Mouse (Mus musculus) lung, adult 18-20 months (tissue): ENCODE measurements around the gene Zbtb45.

Source experiments
- DNase-seq, 2 experiments: peaks; one replicate each; pipeline ENCODE4 v3.0.0; 2022; ENCODE audit warnings: mixed read lengths in 2 of 2

The Zbtb45 gene

DNA sequence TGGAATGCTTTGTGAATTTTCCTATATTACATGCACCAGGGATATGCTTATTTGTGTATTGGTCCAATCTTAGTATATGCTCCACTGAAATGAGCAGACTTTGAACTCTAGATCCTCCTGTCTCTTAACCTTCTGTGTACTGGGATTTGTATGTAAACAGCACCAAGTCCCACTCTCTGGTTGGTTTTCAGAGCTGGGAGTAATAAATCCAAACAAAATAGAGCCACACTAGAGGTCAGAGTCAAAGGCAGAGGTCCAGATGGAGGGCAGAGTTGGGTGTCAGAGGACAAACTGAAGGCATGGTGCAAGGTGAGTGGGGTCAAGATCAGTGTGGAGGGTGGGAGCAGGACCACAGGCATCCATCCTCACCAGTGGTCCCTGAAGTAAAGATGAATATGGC is 14.0 kb downstream of the Zbtb45 start:
- no peak for DNase-seq

- DNase-seq, result no peak
Measured at GRCm38 (mm10) chr7:12993148-12993547, 16.7 kb downstream of the Zbtb45 start.

DNA sequence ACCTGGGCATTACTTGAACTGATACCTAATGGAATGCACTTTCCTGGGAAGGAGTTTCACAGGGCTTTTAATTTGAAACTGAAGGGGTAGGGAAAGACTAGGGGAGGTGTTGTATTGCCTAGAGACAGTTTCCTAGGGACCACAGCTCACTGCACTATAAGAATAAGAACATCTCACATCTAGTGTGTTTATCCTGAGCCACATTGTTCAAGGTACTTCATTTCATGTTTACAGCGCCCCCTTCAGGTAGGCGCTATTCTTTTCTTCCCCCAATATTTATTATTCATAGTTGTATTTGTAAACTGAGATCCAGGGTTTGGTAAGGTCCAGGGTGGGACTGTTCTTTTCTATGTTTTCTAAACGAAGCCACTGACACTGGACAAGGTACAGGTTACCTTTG is 17.6 kb downstream of the Zbtb45 start:
- DNase-seq, result peak in 1 of 2 experiments; percentile 36

DNA sequence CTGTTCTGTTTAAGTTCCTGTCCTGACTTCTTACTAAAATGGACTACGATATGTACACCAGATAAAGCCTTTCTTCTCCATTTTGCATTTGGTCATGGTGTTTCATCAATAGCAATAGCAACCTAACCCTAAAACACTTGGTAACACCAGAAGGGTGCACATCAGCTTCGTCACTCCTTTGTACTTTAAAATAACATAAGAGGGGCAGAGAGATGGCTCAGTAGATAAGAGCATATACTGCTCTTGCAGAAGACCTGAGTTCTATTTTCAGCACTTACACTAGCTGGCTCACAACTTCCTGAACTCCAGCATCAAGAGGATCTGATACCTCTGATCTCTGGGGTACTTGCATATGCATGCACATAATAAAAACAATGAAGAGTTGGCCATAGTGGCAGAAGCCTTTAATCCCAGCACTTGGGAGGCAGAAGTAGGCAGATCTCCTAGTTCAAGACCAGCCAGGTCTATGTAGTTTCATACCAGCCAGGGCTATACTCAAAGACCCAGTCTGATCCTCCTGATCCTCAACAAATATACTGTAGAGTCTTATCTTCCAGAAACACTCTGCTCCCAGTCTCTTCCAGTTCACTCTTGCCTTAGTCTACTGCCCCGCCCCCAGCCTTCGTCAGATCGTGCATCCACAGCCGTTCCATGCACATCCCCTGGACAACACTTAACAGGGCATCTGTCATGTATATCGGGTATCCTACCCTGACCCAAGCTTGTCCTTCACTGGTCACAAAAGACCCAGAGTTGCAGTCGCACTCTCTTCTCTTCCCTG is 22.2 kb downstream of the Zbtb45 start:
- DNase-seq, result no peak

- no peak for DNase-seq
Measured at GRCm38 (mm10) chr7:12986906-12987305, 22.9 kb downstream of the Zbtb45 start.

- no peak for DNase-seq
Measured at GRCm38 (mm10) chr7:12985724-12986123, 24.1 kb downstream of the Zbtb45 start.

- no peak for DNase-seq
Measured at GRCm38 (mm10) chr7:12980291-12980690, 29.5 kb downstream of the Zbtb45 start.

DNA sequence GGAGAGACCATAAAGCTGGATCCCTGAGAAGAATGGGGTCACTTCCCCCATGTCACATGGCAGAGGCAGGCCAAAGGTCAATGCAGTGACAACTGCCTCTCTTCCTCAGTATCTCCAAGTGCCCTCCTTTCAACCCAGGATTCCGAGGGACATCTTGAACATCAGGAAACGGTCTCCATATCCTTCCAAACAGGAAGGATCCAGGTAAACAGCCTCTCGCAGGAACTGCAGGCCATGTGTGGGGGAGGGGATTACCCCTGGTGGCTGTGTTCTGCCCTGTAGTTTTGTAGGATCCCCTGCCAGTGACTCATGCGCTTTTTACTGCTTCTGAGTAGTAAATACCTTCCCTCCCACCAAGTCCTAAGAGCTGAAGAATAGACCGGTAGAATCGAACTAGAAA is 30.1 kb downstream of the Zbtb45 start:
- peak in 1 of 2 experiments; percentile 35 for DNase-seq

DNA sequence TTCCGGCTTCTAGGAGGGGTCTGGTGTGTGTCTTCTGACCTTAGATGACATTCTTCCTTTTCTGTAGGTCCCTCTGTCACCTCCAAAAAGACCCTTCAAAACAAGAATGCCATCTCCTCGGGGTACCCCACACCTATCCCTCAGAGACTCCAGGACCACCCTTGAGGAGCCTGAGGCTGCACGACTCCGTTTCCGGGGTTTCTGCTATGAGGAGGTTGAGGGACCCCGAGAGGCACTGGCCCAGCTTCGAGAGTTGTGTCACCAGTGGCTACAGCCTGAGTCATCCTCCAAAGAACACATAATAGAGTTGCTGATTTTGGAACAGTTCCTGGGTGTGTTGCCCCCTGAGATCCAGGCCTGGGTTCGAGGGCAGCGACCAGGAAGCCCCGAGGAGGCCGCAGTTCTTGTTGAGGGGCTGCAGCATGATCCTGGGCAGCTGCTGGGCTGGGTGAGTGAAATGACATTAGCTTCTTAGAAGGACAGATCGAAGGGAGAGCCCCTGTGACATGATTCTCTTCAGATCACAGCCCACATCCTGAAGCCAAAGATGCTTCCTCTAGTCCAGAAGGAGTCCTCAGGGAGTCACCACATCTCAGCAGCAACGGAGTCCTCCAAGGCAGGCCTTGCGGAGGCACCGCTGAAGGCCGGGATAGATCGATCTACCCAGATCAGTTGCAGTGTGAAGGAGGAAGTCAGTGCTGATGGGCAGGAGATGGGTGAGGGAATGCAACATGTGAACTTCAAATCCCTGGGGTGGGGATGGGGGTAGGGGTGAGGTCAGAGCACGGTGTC is 30.7 kb downstream of the Zbtb45 start:
- DNase-seq, result no peak

DNA sequence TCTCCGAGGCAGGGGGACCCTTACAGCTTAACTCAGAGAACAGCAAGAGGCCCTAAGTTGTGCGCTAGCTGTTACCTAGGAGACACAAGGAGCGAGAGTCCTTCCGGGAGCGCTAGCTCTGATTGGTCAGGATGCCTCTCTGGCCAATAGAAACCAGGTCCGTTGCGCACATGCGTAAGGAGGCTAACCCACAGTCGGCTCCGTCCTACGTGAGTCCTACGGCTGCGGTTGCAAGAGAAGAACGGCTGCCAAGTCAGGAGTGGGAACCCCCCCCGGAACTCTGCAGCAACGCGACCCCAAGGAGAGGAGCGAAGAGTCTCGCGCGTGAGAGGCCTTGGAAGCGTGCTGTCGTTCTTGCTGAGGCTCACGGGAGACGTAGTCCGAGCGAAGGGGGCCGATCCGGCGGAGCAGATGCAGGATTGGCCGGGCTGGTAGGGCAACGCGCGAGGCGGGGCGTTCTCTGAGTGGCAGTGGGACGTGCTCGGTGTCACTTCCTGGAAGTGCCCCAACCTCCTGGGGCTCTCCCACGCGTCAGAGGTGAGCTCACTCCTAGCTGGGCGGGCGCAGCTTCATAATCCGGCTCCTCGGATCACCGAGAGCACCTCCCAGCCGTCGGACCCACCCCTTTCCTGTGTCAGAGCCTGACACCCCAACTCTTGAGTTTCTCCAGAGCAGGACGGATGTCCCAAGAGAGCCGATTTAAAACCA is 32.0 kb downstream of the Zbtb45 start, which contains the start of gene Zfp446:
Gene Zfp446 (plus strand): TSS at position 167 of the 708 bp plus-strand sequence.
- peak; percentile 100 for DNase-seq

- no peak for DNase-seq
Measured at GRCm38 (mm10) chr7:12970906-12971305, 38.9 kb downstream of the Zbtb45 start.

DNA sequence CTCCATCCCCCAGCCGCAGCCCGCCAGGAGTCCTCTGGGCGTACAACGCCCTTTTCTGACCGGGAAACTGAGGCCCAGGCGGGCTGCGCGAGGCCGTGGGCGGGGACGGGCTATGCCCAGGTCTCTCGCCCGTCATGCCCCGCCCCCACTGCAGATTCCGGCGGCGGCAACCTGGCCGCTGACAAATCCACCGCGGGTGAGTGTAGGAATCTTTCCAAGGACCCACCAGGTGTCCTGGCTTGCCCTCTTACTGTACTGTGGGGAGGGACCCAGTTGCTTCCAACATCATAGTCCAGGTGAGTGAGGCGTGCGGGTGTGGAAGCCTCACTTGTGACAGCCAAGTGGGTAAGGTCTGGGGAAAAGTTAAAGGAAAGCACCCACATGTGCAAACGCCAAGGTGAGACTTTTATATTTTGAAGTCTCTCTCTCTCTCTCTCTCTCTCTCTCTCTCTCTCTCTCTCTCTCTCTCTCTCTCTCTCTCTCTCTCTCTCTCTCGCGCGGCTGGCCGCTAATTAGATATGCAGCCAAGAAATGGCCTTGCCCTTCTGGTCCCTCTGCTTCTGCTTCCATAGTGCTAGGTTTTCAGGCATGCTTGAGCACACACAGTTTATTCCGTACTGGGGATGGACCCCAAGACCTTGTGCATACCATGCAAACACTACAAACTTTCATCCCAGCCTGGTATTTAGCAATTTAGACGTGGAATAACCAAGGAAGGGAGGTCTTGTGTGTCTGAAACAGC is 43.6 kb downstream of the Zbtb45 start:
- DNase-seq, result peak; percentile 70 to 73

DNA sequence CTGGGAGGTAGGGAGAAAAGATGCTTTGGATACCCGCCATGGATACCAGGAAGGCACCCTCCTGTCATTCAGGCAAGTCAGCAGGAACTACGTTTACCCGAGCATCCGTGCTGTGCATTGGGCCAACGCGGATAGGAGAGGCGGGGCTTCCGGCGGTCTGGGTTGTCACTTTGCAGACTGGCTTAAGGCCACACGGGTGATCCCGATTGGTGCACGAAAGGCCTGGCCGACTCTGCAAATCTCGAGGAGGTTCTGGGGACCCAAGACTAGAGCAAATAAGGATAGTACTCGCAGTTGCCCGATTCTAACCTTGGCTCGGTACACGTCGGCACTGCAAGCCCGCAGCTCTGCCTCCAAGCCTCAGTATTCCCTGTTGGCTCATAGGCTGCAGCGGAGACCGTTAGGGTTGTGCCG is 44.1 kb downstream of the Zbtb45 start, which contains the start of gene Zfp324:
Gene Zfp324 (plus strand): TSS at position 161 of the 414 bp plus-strand sequence.
- DNase-seq, result peak; percentile 93 to 95

DNA sequence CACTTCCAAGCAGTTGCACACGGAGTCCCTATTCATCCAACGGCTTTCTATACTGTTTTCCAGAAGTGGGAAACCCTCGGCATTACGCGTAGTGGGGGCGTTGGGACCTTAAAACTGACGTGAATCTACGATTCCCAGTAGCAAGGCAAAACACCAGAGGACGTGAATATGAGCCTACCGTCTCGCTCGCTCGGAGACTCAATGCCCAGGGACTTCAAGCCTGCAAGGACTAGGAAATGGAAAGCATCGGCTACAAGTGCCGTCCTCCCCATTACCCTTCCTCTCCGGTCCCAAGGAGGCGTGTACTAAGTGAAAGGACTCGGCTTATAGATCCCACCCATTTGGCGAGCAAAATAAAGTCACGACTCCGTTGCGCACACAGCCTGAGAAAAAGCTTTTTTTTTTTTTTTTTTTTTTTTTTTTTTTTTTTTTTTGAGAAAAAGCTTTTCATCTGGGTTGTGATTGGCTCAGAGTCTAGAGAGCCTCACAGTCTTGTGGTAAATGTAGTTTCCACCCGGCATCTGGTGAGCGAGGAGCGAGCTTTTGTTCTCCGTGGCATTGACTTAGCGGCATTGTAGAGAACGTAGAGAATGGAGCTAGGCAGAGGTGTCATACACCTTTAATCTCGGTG is 48.2 kb downstream of the Zbtb45 start:
- peak; percentile 52 to 55 for DNase-seq

GRCm38 (mm10) chr7:12959718-12960117 is 50.1 kb downstream of the Zbtb45 start:
- DNase-seq, result no peak

GRCm38 (mm10) chr7:12958948-12959347 is 50.9 kb downstream of the Zbtb45 start:
- no peak for DNase-seq

DNA sequence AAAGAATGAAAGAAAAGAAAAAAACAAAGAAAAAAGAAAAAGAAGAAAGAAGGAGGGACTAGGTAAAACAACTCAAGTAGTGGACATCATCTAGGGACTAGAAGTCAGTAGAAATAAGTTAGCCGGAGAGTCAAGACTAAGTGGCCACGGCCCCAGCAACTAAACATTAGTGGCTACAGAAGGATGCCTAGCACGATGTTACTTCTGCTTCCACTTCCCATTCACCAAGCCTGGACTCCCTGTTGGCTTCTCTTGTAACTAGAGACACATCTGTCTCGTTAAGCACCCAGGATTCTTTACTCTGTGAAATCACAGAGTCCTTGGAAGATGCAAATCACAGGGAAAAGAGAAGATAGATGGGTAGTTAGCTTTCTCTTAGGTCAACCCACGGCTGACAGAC is 52.3 kb downstream of the Zbtb45 start:
- DNase-seq, result no peak

DNA sequence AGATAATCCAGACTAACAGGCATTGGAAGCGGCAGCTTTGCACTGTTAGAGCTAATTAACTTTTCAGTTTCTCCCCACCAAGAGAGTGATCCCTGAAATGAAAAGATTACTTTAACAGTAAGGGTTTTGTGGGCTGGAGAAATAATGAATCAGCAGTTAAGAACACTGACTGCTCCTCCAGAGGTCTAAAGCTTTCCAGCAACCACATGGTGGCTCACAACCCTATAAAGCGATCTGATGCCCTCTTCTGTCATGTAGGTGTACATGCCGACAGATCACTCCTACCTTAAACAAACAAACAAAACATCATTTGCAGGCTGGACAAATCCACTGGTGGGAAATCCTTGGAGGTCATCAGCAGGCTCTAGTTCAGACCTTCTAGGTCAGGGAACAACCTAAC is 54.9 kb downstream of the Zbtb45 start:
- DNase-seq, result no peak
